Mouse (Mus musculus): ENCODE results near the gene Plekhh2. TPM values are rescaled to one million over a fixed set of nuclear protein-coding genes. Genes with fewer than 3 reads are reported as not detected.

The Plekhh2 gene
- total and polyA plus RNA-seq, 2 experiments: 0.46 to 0.65 TPM

GRCm38 (mm10) chr17:84657782-84658181 lies 146.1 kb downstream of the Plekhh2 start:
- WGBS: 77% methylated on average over 7 of the region's 7 CpGs
- H3K9ac ChIP-seq (ENCODE audit: low read depth, low read length): no peak overlapping the region
- no peak for TF ChIP-seq CTCF (IDR thresholded peaks at IDR 0.05; ENCODE audit: low read depth, low read length)
- TF ChIP-seq POLR2A (IDR thresholded peaks at IDR 0.05; ENCODE audit: extremely low read depth, insufficient read depth, low read length): no peak
- H3K27ac ChIP-seq (replicated peaks; ENCODE audit: insufficient read depth, low read depth, low read length): no peak overlapping the region
- H3K27me3 ChIP-seq (ENCODE audit: control insufficient read depth, insufficient read depth, low read length): no peaks in the 10 kb centered on the region
- peaks cover 7% of the 10 kb centered on the region; the same call in 1 of the 2 replicates for H3K36me3 ChIP-seq (ENCODE audit: control insufficient read depth, insufficient read depth, low read length)
- H3K4me3 ChIP-seq (ENCODE audit: insufficient read depth, low read depth, low read length): no peak overlapping the region
- no peak for DNase-seq (ENCODE audit: extremely low read depth, low read depth, low spot score)
- no peaks in the 10 kb centered on the region for H3K79me2 ChIP-seq (ENCODE audit: control insufficient read depth, insufficient read depth, low read length)
- no peaks in the 10 kb centered on the region; the same call in 1 of the 2 replicates for H3K4me1 ChIP-seq (ENCODE audit: control insufficient read depth, insufficient read depth, low read length)

DNA sequence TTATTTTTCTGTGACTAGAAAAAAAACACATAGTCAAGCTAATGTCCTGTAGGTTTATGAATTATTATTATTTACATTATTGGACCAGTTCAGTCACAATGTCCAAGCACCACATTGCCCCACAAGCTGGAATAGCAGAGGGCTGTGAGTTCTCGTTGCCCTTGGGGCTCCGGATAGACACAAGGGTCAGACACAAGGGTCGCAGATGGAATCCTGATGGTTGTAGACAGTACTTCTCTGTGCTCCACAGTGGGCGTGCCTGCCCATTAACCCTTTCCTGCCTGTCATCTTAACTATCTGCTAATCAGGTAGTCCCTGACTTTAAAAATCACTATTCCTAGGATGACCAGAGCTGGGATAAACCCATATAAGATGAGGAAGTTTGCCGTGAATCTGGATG lies 146.5 kb downstream of the Plekhh2 start:
- TF ChIP-seq CTCF (IDR thresholded peaks at IDR 0.05; ENCODE audit: low read depth, low read length) (no peak), POLR2A (IDR thresholded peaks at IDR 0.05; ENCODE audit: extremely low read depth, insufficient read depth, low read length) (no peak)
- DNase-seq (ENCODE audit: extremely low read depth, low read depth, low spot score): no peak
- WGBS: 63% methylated on average over 5 of the region's 5 CpGs
- Histone ChIP-seq H3K27ac (replicated peaks; ENCODE audit: insufficient read depth, low read depth, low read length) (no peak overlapping the region), H3K4me1 (ENCODE audit: control insufficient read depth, insufficient read depth, low read length) (no peaks in the 10 kb centered on the region; the same call in 1 of the 2 replicates), H3K4me3 (ENCODE audit: insufficient read depth, low read depth, low read length) (no peak overlapping the region), H3K36me3 (ENCODE audit: control insufficient read depth, insufficient read depth, low read length) (peaks cover 8% of the 10 kb centered on the region; the same call in 1 of the 2 replicates), H3K9ac (ENCODE audit: low read depth, low read length) (no peak overlapping the region), H3K79me2 (ENCODE audit: control insufficient read depth, insufficient read depth, low read length) (no peaks in the 10 kb centered on the region), H3K27me3 (ENCODE audit: control insufficient read depth, insufficient read depth, low read length) (no peaks in the 10 kb centered on the region)

GRCm38 (mm10) chr17:84658951-84659350 lies 147.3 kb downstream of the Plekhh2 start:
- Histone ChIP-seq H3K27ac (replicated peaks; ENCODE audit: insufficient read depth, low read depth, low read length) (no peak overlapping the region), H3K9ac (ENCODE audit: low read depth, low read length) (no peak overlapping the region), H3K4me3 (ENCODE audit: insufficient read depth, low read depth, low read length) (no peak overlapping the region), H3K36me3 (ENCODE audit: control insufficient read depth, insufficient read depth, low read length) (peaks cover 13% of the 10 kb centered on the region), H3K4me1 (ENCODE audit: control insufficient read depth, insufficient read depth, low read length) (no peaks in the 10 kb centered on the region), H3K79me2 (ENCODE audit: control insufficient read depth, insufficient read depth, low read length) (no peaks in the 10 kb centered on the region), H3K27me3 (ENCODE audit: control insufficient read depth, insufficient read depth, low read length) (no peaks in the 10 kb centered on the region)
- TF ChIP-seq CTCF (IDR thresholded peaks at IDR 0.05; ENCODE audit: low read depth, low read length) (no peak), POLR2A (IDR thresholded peaks at IDR 0.05; ENCODE audit: extremely low read depth, insufficient read depth, low read length) (no peak)
- DNase-seq (ENCODE audit: extremely low read depth, low read depth, low spot score): no peak
- 83% methylated on average over 8 of the region's 8 CpGs for WGBS

- H3K27ac ChIP-seq (replicated peaks; ENCODE audit: insufficient read depth, low read depth, low read length): no peak overlapping the region
- H3K79me2 ChIP-seq (ENCODE audit: control insufficient read depth, insufficient read depth, low read length): no peaks in the 10 kb centered on the region
- TF ChIP-seq CTCF (IDR thresholded peaks at IDR 0.05; ENCODE audit: low read depth, low read length): no peak
- no peak for TF ChIP-seq POLR2A (IDR thresholded peaks at IDR 0.05; ENCODE audit: extremely low read depth, insufficient read depth, low read length)
- no peaks in the 10 kb centered on the region for H3K27me3 ChIP-seq (ENCODE audit: control insufficient read depth, insufficient read depth, low read length)
- H3K4me1 ChIP-seq (ENCODE audit: control insufficient read depth, insufficient read depth, low read length): no peaks in the 10 kb centered on the region
- H3K4me3 ChIP-seq (ENCODE audit: insufficient read depth, low read depth, low read length): no peak overlapping the region
- H3K36me3 ChIP-seq (ENCODE audit: control insufficient read depth, insufficient read depth, low read length): peaks cover 41% of the 10 kb centered on the region
- H3K9ac ChIP-seq (ENCODE audit: low read depth, low read length): no peak overlapping the region
- no peak for DNase-seq (ENCODE audit: extremely low read depth, low read depth, low spot score)
- WGBS: 76% methylated on average over 10 of the region's 10 CpGs
Observed at GRCm38 (mm10) chr17:84665053-84665452, 153.4 kb downstream of the Plekhh2 start.

GRCm38 (mm10) chr17:84665691-84666090 lies 154.0 kb downstream of the Plekhh2 start:
- no peak for TF ChIP-seq CTCF (IDR thresholded peaks at IDR 0.05; ENCODE audit: low read depth, low read length)
- TF ChIP-seq POLR2A (IDR thresholded peaks at IDR 0.05; ENCODE audit: extremely low read depth, insufficient read depth, low read length): no peak
- Histone ChIP-seq H3K4me3 (ENCODE audit: insufficient read depth, low read depth, low read length) (no peak overlapping the region), H3K79me2 (ENCODE audit: control insufficient read depth, insufficient read depth, low read length) (no peaks in the 10 kb centered on the region), H3K27ac (replicated peaks; ENCODE audit: insufficient read depth, low read depth, low read length) (no peak overlapping the region), H3K4me1 (ENCODE audit: control insufficient read depth, insufficient read depth, low read length) (no peaks in the 10 kb centered on the region), H3K27me3 (ENCODE audit: control insufficient read depth, insufficient read depth, low read length) (no peaks in the 10 kb centered on the region), H3K9ac (ENCODE audit: low read depth, low read length) (no peak overlapping the region), H3K36me3 (ENCODE audit: control insufficient read depth, insufficient read depth, low read length) (peaks cover 47% of the 10 kb centered on the region)
- no peak for DNase-seq (ENCODE audit: extremely low read depth, low read depth, low spot score)
- WGBS: 78% methylated on average over 9 of the region's 9 CpGs

GRCm38 (mm10) chr17:84667848-84668247 lies 156.2 kb downstream of the Plekhh2 start:
- TF ChIP-seq CTCF (IDR thresholded peaks at IDR 0.05; ENCODE audit: low read depth, low read length) (no peak), POLR2A (IDR thresholded peaks at IDR 0.05; ENCODE audit: extremely low read depth, insufficient read depth, low read length) (no peak)
- Histone ChIP-seq H3K4me3 (ENCODE audit: insufficient read depth, low read depth, low read length) (no peak overlapping the region), H3K36me3 (ENCODE audit: control insufficient read depth, insufficient read depth, low read length) (peaks cover 49% of the 10 kb centered on the region), H3K9ac (ENCODE audit: low read depth, low read length) (no peak overlapping the region), H3K79me2 (ENCODE audit: control insufficient read depth, insufficient read depth, low read length) (no peaks in the 10 kb centered on the region), H3K4me1 (ENCODE audit: control insufficient read depth, insufficient read depth, low read length) (peaks cover 3% of the 10 kb centered on the region), H3K27me3 (ENCODE audit: control insufficient read depth, insufficient read depth, low read length) (no peaks in the 10 kb centered on the region), H3K27ac (replicated peaks; ENCODE audit: insufficient read depth, low read depth, low read length) (no peak overlapping the region)
- DNase-seq (ENCODE audit: extremely low read depth, low read depth, low spot score): no peak
- 89% methylated on average over 3 of the region's 3 CpGs for WGBS

Other genes with a start within 250 kb of the Plekhh2 start
- gene Thada, start 45.7 kb upstream of the Plekhh2 start, total RNA-seq (2014; rRNA removed): 6.1 and 7.4 TPM in 2 replicates
- 1.8 and 2.8 TPM in 2 replicates for gene Thada, start 45.7 kb upstream of the Plekhh2 start, polyA plus RNA-seq (2012; rRNA removed)
- gene Dync2li1, start 114.6 kb downstream of the Plekhh2 start, total RNA-seq (2014; rRNA removed): 0.74 and 1.3 TPM in 2 replicates
- gene Dync2li1, start 114.6 kb downstream of the Plekhh2 start, polyA plus RNA-seq (2012; rRNA removed): 0.10 TPM in 2 replicates
- gene Abcg8, start 164.4 kb downstream of the Plekhh2 start, total RNA-seq (2014; rRNA removed): 65.5 and 71.1 TPM in 2 replicates
- 91.6 and 115 TPM in 2 replicates for gene Abcg8, start 164.4 kb downstream of the Plekhh2 start, polyA plus RNA-seq (2012; rRNA removed)
- 109 and 133 TPM in 2 replicates for gene Abcg5, start 171.1 kb downstream of the Plekhh2 start, total RNA-seq (2014; rRNA removed)
- 100 and 118 TPM in 2 replicates for gene Abcg5, start 171.1 kb downstream of the Plekhh2 start, polyA plus RNA-seq (2012; rRNA removed)

All from liver, adult 2 months (tissue).